Mouse (Mus musculus): ENCODE measurements around the gene Dnmt3a.

DNA sequence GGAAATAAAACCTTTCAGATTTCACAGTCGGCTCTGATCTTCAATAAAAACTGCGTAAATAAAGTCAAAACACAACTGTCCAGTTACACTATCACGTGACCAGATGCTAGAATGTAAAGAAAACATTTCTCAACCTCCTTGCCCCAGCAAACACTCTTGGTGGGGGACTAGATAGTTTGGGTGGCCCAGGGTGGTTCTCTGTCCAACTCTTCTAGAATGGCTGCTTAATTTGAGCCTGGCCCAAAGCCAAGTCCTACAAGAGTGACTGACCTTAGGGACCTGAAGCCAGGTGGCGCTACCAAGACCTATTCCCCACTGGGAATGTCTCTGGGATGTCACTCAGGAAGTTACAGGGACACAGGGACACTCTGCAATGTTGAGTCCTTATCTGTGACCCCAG lies 154.7 kb downstream of the Dnmt3a start:
- peak in 1 of 2 experiments; percentile 48; a peak in 2 of 4 replicates for TF ChIP-seq CTCF (conservative IDR thresholded peaks at IDR 0.05 in 1 of 2, IDR thresholded peaks at IDR 0.05 in 1 of 2; ENCODE audit: low read depth in 2 of 2, low read length in 2 of 2)
- no peak for TF ChIP-seq ZNF384 (IDR thresholded peaks at IDR 0.05; ENCODE audit: low read depth, low read length)
- TF ChIP-seq CHD2 (IDR thresholded peaks at IDR 0.05; ENCODE audit: low read length): no peak
- TF ChIP-seq HCFC1 (IDR thresholded peaks at IDR 0.05; ENCODE audit: low read depth, low read length): no peak
- TF ChIP-seq NRF1 (IDR thresholded peaks at IDR 0.05; ENCODE audit: low read depth, low read length): no peak
- no peak for TF ChIP-seq JUND (conservative IDR thresholded peaks at IDR 0.05; ENCODE audit: low read depth, low read length)
- no peak for TF ChIP-seq POLR2A (IDR thresholded peaks at IDR 0.05; ENCODE audit: low read depth, low read length)
- TF ChIP-seq EP300 (IDR thresholded peaks at IDR 0.05; ENCODE audit: low read length): no peak
- no peak for TF ChIP-seq ELF1 (IDR thresholded peaks at IDR 0.05; ENCODE audit: low read depth, low read length)
- TF ChIP-seq TCF12 (IDR thresholded peaks at IDR 0.05; ENCODE audit: low read depth, low read length): no peak
- no peak for TF ChIP-seq MEF2A (IDR thresholded peaks at IDR 0.05; ENCODE audit: borderline replicate concordance, low read depth, low read length)
- TF ChIP-seq MAX (IDR thresholded peaks at IDR 0.05; ENCODE audit: low read length): peak; percentile 47; the same call in 1 of the 2 replicates
- no peak for TF ChIP-seq E2F4 (IDR thresholded peaks at IDR 0.05; ENCODE audit: insufficient replicate concordance, low read depth, low read length)

All from CH12.LX (cell line).